Mouse (Mus musculus): ENCODE results near the gene Etv3.

Gene Etv3

GRCm38 (mm10) chr3:87561434-87561833 lies 36.2 kb downstream of the Etv3 start:
- no peak for DNase-seq

GRCm38 (mm10) chr3:87562370-87562769 lies 37.2 kb downstream of the Etv3 start:
- peak; percentile 89 for DNase-seq

- no peak for DNase-seq
Observed at GRCm38 (mm10) chr3:87563466-87563865, 38.3 kb downstream of the Etv3 start.

GRCm38 (mm10) chr3:87565623-87566022 lies 40.4 kb downstream of the Etv3 start:
- no peak for DNase-seq

- peak; percentile 72 for DNase-seq
Observed at GRCm38 (mm10) chr3:87566066-87566465, 40.9 kb downstream of the Etv3 start.

GRCm38 (mm10) chr3:87567497-87567896 lies 42.3 kb downstream of the Etv3 start:
- no peak for DNase-seq

GRCm38 (mm10) chr3:87568681-87569080 lies 43.5 kb downstream of the Etv3 start:
- DNase-seq, result no peak

GRCm38 (mm10) chr3:87575766-87576165 lies 50.6 kb downstream of the Etv3 start:
- no peak for DNase-seq

- DNase-seq, result no peak
Observed at GRCm38 (mm10) chr3:87582259-87582658, 57.1 kb downstream of the Etv3 start.
